Mouse (Mus musculus): ENCODE data around the gene Fah.

Fah gene

GRCm38 (mm10) chr7:84594917-84595303, 11.6 kb downstream of the Fah start:
- no peak for DNase-seq (ENCODE audit: low spot score in 2 of 2)

GRCm38 (mm10) chr7:84594087-84594916, 12.2 kb downstream of the Fah start:
- peak; percentile 33 to 34 for DNase-seq (ENCODE audit: low spot score in 2 of 2)

GRCm38 (mm10) chr7:84591347-84591746, 15.2 kb downstream of the Fah start:
- no peak for DNase-seq (ENCODE audit: low spot score in 2 of 2)

- DNase-seq (ENCODE audit: low spot score in 2 of 2), result no peak
Measured at GRCm38 (mm10) chr7:84590622-84591021, 15.9 kb downstream of the Fah start.

GRCm38 (mm10) chr7:84587101-84587783, 19.3 kb downstream of the Fah start:
- DNase-seq (ENCODE audit: low spot score in 2 of 2), result no peak

GRCm38 (mm10) chr7:84586360-84587100, 20.0 kb downstream of the Fah start:
- no peak for DNase-seq (ENCODE audit: low spot score in 2 of 2)

GRCm38 (mm10) chr7:84585086-84585485, 21.4 kb downstream of the Fah start:
- no peak for DNase-seq (ENCODE audit: low spot score in 2 of 2)

- peak; percentile 23 to 39 for DNase-seq (ENCODE audit: low spot score in 2 of 2)
Measured at GRCm38 (mm10) chr7:84579769-84580168, 26.8 kb downstream of the Fah start.

- peak; percentile 57 to 60 for DNase-seq (ENCODE audit: low spot score in 2 of 2)
Measured at GRCm38 (mm10) chr7:84578841-84579240, 27.7 kb downstream of the Fah start.

GRCm38 (mm10) chr7:84577034-84577433, 29.5 kb downstream of the Fah start:
- no peak for DNase-seq (ENCODE audit: low spot score in 2 of 2)

GRCm38 (mm10) chr7:84566200-84566599, 40.3 kb downstream of the Fah start:
- no peak for DNase-seq (ENCODE audit: low spot score in 2 of 2)

- DNase-seq (ENCODE audit: low spot score in 2 of 2), result no peak
Measured at GRCm38 (mm10) chr7:84564236-84564635, 42.3 kb downstream of the Fah start.

- DNase-seq (ENCODE audit: low spot score in 2 of 2), result no peak
Measured at GRCm38 (mm10) chr7:84560500-84560899, 46.0 kb downstream of the Fah start.

GRCm38 (mm10) chr7:84557332-84557731, 49.2 kb downstream of the Fah start:
- DNase-seq (ENCODE audit: low spot score in 2 of 2), result no peak

- DNase-seq (ENCODE audit: low spot score in 2 of 2), result no peak
Measured at GRCm38 (mm10) chr7:84555294-84555693, 51.2 kb downstream of the Fah start.

- no peak for DNase-seq (ENCODE audit: low spot score in 2 of 2)
Measured at GRCm38 (mm10) chr7:84551472-84551871, 55.0 kb downstream of the Fah start.

- DNase-seq (ENCODE audit: low spot score in 2 of 2), result no peak
Measured at GRCm38 (mm10) chr7:84546667-84547066, 59.9 kb downstream of the Fah start.

GRCm38 (mm10) chr7:84544946-84545345, 61.6 kb downstream of the Fah start:
- no peak for DNase-seq (ENCODE audit: low spot score in 2 of 2)

All from right cerebral cortex, adult 2 months (tissue).